Mouse (Mus musculus): Measurements from ENCODE around the gene Errfi1.

- TF ChIP-seq CTCF (IDR thresholded peaks at IDR 0.05; ENCODE audit: insufficient read depth, low read length), result no peak
- TF ChIP-seq POLR2A (IDR thresholded peaks at IDR 0.05; ENCODE audit: borderline replicate concordance, extremely low read depth, low read depth, low read length), result no peak
These were observed 10.5 kb upstream of the Errfi1 start for GRCm38 (mm10) chr4:150843181-150843580.
